Mouse (Mus musculus): Measurements from ENCODE around the gene Rnpepl1.
"Not testable (repeated sequence)": the region's sequence is repeated elsewhere in the genome, so short reads cannot be mapped to it uniquely, and the experiment has no call there.

Gene Rnpepl1

DNA sequence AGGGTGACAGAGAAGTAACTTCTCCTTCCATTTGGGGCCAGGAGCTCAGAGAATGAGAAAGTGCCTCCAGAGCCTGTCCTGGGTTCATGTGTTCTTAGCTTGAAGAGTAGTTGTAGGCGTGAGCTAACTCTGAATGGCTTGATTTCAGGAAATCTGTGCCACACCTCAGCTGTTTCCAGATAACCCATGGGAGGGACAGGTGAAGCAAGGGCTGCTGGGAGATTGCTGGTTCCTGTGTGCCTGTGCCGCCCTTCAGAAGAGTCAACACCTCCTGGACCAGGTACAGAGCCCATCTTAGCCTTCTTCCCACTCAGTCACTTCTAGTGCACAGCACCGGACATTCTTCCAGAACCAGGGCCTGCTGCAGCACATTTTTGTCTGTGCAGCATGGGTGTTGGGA lies 27.2 kb downstream of the Rnpepl1 start:
- no peak for DNase-seq (ENCODE audit: low spot score in 2 of 2)

- no peak for DNase-seq (ENCODE audit: low spot score in 2 of 2)
These were observed 29.2 kb downstream of the Rnpepl1 start for GRCm38 (mm10) chr1:92939746-92940145.

DNA sequence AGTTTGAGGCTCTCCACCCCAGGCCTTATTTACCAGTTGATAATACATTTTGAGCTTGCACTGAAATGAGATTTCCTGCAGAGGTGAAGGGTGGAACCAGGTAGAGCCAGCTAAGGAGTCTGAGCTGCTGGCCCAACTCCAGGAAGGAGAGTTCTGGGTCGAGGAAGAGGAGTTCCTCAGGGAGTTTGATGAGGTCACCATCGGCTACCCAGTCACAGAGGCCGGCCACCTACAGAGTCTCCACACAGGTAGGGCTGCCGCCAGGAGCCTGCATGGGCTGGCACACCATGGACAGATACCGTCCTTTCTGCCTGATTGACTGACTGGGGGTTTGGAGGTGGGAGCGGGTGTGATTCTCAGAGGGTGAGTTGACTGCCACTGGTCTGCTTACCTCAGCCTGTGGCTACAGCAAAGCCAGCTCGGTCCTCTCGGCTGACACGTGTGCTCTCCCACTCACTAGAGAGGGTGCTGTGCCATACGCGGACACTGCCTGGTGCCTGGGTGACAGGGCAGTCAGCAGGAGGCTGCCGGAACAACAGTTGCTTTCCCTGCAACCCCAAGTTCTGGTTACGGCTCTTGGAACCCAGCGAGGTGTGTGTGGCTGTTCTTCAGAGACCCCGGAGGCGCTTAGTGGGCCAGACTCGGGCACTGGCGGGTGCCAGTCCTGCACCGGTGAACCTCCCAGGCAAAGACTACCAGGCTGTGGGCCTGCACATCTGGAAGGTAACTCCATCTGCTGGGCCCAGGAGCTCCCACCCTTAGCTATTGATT lies 32.8 kb downstream of the Rnpepl1 start:
- no peak for DNase-seq (ENCODE audit: low spot score in 2 of 2)

- no peak for DNase-seq (ENCODE audit: low spot score in 2 of 2)
These were observed 37.4 kb downstream of the Rnpepl1 start for GRCm38 (mm10) chr1:92947966-92948365.

DNA sequence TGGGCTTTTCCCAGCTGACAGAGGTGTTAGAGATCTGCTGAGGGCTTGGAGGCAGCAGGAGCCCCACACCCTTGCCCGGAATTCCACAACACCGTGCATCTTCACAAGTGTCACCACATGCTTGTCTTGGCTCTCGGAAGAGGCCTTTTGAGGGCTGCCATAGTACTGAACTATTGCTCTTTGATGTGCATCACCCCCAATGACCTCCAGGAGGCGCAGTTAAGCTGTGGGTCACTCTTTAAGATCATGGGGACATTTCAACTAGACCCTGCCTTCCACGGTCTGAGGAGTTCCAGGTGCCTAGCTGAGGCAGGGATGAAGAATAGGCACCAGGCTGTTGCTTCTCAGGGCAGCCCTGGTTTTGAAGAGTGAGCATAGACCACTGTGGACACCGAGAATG lies 38.8 kb downstream of the Rnpepl1 start:
- DNase-seq (ENCODE audit: low spot score in 2 of 2) = no peak

- no peak for DNase-seq (ENCODE audit: low spot score in 2 of 2)
These were observed 40.0 kb downstream of the Rnpepl1 start, which contains the start of gene Gpr35 for GRCm38 (mm10) chr1:92950607-92951006. TSS of gene Gpr35 (plus strand) at chr1:92950865.

DNA sequence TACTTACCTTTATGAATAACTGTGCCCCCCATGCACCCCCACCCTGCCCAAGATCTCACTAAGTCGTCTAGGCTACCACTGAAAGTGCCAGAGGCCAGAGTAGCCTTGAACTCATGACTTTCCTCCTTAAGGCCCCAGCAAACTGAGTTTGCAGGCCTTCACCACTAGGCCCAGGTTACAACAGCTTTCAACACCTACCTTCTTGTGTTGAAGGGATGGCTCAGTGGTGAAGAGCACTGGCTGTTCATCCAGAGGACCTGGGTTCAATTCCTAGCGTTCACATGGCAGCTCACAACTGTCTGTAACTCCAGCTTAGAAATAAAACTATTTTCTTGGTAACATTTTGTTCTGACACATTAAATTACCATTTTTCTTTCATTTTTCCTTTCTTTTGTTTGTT lies 43.1 kb downstream of the Rnpepl1 start:
- no peak for DNase-seq (ENCODE audit: low spot score in 2 of 2)

DNA sequence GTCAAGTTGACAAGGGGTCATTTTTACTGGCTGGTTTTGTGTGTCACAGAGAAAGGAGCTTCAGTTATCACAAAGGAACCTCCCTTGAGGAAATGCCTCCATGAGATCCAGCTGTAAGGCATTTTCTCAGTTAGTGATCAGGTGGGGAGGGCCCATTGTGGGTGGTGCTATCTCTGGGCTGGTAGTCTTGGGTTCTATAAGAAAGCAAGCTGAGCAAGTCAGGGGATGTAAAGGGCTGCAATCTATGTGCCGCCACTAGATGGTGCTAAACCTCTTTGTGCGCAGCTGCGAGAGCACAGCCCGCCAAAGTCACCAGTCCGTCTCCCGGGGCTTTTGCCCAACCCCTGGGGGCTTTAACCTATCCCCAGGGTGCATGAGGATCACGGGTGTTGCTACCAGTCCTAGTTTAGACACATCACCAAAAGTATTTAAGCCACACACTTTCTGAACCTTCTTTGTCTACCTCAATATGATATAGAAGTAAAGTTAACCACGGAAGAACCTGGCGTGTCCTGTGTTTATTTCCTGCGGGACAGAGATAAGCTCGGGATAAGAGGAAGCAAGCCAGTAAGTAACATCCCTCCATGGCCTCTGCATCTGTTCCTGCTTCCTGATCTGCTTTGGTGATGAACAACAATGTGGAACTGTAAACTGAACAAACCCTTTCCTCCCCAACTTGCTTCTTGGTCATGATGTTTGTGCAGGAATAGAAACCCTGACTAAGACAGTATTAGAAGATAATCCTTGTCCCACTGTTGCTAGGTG lies 46.2 kb downstream of the Rnpepl1 start:
- DNase-seq (ENCODE audit: low spot score in 2 of 2) = peak; percentile 42 to 51

DNA sequence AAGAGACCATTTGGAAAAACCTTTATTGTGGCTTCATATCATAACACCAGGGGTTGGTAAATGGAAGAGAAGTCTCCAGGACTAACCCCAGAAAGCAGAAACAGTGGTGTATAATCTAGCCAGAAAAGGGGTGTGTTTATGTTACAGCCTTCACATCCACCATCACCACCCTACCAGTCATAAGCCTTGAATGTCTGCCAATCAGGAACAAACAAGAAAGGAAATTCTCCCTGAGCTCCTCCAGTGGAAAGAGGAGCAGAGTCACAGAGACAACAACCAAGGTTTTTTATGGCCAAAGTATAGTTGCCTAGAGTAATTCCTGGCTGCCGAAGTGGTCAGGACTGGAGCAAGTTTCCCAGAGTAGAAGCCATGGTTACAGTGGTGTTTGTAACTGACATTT lies 48.4 kb downstream of the Rnpepl1 start:
- DNase-seq (ENCODE audit: low spot score in 2 of 2) = no peak

DNA sequence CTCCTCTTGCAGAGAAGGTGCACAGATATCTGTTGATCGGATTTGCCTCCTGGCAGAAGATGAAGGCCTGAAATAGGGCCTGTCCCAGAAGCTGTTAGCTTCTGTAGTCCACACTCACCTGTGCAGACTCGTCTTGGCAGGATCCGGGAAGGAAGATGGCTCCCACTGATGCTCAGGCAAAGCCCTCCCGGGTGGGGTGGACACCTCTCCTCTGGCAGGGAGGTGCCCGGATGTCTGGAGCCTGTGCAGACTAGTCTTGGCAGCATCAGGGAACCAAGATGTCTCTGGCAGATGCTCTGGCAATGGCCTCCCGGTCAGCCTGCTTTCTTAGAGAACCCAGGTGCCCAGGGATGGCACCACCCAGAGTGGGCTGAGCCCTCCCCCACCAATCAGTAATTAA lies 60.2 kb downstream of the Rnpepl1 start:
- DNase-seq (ENCODE audit: low spot score in 2 of 2) = not testable (repeated sequence)

- no peak for DNase-seq (ENCODE audit: low spot score in 2 of 2)
These were observed 61.6 kb downstream of the Rnpepl1 start for GRCm38 (mm10) chr1:92971879-92972795.

DNA sequence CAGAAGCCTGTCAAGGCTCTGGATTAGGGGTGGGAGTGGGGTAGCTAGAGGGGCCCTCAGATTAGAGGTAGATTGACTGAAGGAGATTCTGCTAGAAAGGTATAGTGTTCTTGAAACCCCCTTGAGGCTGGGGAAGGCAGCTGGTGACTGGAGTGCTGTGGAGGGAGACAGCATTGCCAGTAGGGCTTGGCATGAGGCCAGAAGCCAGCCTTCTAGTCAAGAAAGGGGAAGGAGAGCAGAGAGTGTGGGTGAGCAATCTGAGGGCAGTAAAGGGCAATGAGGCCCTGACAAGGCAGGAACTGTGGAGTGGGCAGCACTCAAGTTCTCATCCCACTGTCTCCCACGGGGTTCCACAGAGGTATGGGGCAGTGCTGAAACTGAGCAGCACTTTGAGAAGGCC lies 62.3 kb downstream of the Rnpepl1 start:
- no peak for DNase-seq (ENCODE audit: low spot score in 2 of 2)

Measured in thymus, postnatal 10 days (tissue).